In the genomic region with DNA sequence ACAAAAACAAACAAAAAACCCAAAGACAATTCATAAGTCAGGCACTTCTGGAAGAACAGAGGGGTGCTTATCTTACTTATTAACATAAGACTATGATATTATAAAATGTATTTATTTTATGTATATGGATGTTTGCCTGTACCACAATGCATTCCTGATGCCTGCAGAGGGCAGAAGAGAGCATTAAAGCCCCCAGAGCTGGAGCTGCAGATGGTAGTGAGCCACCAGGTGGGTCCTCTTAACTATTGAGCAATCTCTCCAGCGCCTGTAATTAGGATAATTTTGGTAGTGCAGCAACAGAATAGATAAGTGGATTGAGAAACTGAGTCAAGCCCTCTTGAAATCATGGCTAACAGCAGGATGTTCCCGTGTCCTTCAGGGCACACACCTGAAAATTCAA, we compare ENCODE assay signal across 15 mouse cellular contexts. TPM values are rescaled to one million over a fixed set of nuclear protein-coding genes. Genes with fewer than 3 reads are reported as not detected.
DNase-seq lines count a peak whose midpoint lies in the region; TF ChIP-seq lines count a peak whose summit lies in the region.
"Had no signal": no experiment of that assay in that cellular context is flagged by ENCODE, and none has a peak within 500 bp of the region (broad histone marks: within the 10 kb centered on the region; RNA-seq: fewer than 3 reads in every experiment).

No protein-coding gene starts in this region.

- peak; percentile 70 for TF ChIP-seq CTCF in layer of hippocampus, adult 2 months (conservative IDR thresholded peaks at IDR 0.05)

- peak; percentile 22 for DNase-seq in embryo, embryonic 10.5 days (ENCODE audit: low spot score)
- no peak for DNase-seq in embryo, embryonic 11 days
- peak in 1 of 2 experiments; percentile 5 for DNase-seq in layer of hippocampus, adult 2 months (ENCODE audit: low spot score in 2 of 2)
- no peak for DNase-seq in layer of hippocampus, postnatal 36 days
- DNase-seq in A20 (ENCODE audit: low read depth, low spot score), result peak; percentile 41
- DNase-seq in R1 (ENCODE audit: low read depth, low spot score), result peak; percentile 52
- no peak for DNase-seq in spleen, postnatal 36 days (ENCODE audit: low spot score in 2 of 2)
- DNase-seq in thymus, adult 18-20 months, result no peak
- DNase-seq: heart, adult 11 months; kidney, adult 11 months; liver had no signal

- H3K4me3 ChIP-seq in layer of hippocampus, adult 2 months, result no peak overlapping the region
- H3K4me3 ChIP-seq: hindbrain, embryonic 12.5 days; neural tube, embryonic 13.5 days had no signal

- no peak overlapping the region for H3K27ac ChIP-seq in layer of hippocampus, adult 2 months
- H3K27ac ChIP-seq: hindbrain, embryonic 12.5 days; neural tube, embryonic 13.5 days had no signal

RNA-seq across cellular contexts. Expression of a gene that starts 42.3 kb away (rescaled TPM):
- 10 to 100 TPM; 10.6 to 12.0 TPM for total RNA-seq in layer of hippocampus, adult 2 months (2021)
- 10 to 100 TPM in 1 of 2 experiments, 1 to 10 TPM in 1; 9.7 to 14.8 TPM for total RNA-seq in layer of hippocampus, postnatal 36 days (2021)

RNA-seq across cellular contexts. Expression of a gene that starts 56.2 kb away (rescaled TPM):
- total RNA-seq in layer of hippocampus, adult 2 months (2021), result 10 to 100 TPM; 30.0 to 34.8 TPM
- 10 to 100 TPM; 33.6 to 36.3 TPM for total RNA-seq in layer of hippocampus, postnatal 36 days (2021)
- total RNA-seq: megakaryocyte-erythroid progenitor cell, adult 5-6 weeks; monocyte, adult 5-6 weeks had no signal

Comparison
In these comparisons a context has a peak if more than half of its experiments do, and no peak if none do; other contexts are left out.
1. DNase-seq: peak in embryo, embryonic 10.5 days (single experiment), A20 (single experiment) and R1 (single experiment); none in embryo, embryonic 11 days (single experiment), layer of hippocampus, postnatal 36 days (0 of 2), spleen, postnatal 36 days (0 of 2) and thymus, adult 18-20 months (0 of 2).